Mouse (Mus musculus): ENCODE measurements around the gene Nup155.

- TF ChIP-seq CTCF (IDR thresholded peaks at IDR 0.05; ENCODE audit: low read depth, low read length), result no peak
- no peak for TF ChIP-seq GATA1 (IDR thresholded peaks at IDR 0.05; ENCODE audit: borderline replicate concordance, low read length)
- TF ChIP-seq TAL1 (conservative IDR thresholded peaks at IDR 0.05; ENCODE audit: low read depth, low read length), result no peak
- no peak for TF ChIP-seq POLR2AphosphoS5 (IDR thresholded peaks at IDR 0.05; ENCODE audit: insufficient replicate concordance, low read depth, low read length)
Observed at GRCm38 (mm10) chr15:8190435-8190834, 81.4 kb downstream of the Nup155 start.

All from G1E (cell line).